Mouse (Mus musculus) left cerebral cortex, adult 18-20 months (tissue): ENCODE measurements at regions not wholly inside any gene's neighbourhood (a gene's known extent, or its start where the extent isn't known, plus 50 kb on each side); places are given as distances from the start of the nearest gene placed in this dataset.

Experiments used
- DNase-seq, 2 experiments: peaks; one replicate each; pipeline ENCODE4 v3.0.0; 2021 to 2022; ENCODE audit warnings: low spot score in 2 of 2, mixed read lengths in 1 of 2

- DNase-seq: no peak
These were observed 150.3 kb downstream of the Rnf152 start for GRCm38 (mm10) chr1:105206216-105206615.

GRCm38 (mm10) chr1:105199305-105199704 lies 157.2 kb downstream of the Rnf152 start:
- no peak for DNase-seq

- DNase-seq: no peak
These were observed 165.4 kb downstream of the Rnf152 start for GRCm38 (mm10) chr1:105191126-105191525.

- no peak for DNase-seq
These were observed 167.6 kb downstream of the Rnf152 start for GRCm38 (mm10) chr1:105188920-105189266.

GRCm38 (mm10) chr1:105188210-105188919 lies 168.1 kb downstream of the Rnf152 start:
- DNase-seq: no peak

GRCm38 (mm10) chr1:105184470-105184869 lies 172.0 kb downstream of the Rnf152 start:
- DNase-seq: no peak

GRCm38 (mm10) chr1:105179371-105179823 lies 177.1 kb downstream of the Rnf152 start:
- peak in 1 of 2 experiments; percentile 4 for DNase-seq

- DNase-seq: no peak
These were observed 177.7 kb downstream of the Rnf152 start for GRCm38 (mm10) chr1:105178773-105179172.

GRCm38 (mm10) chr1:105177938-105178337 lies 178.6 kb downstream of the Rnf152 start:
- no peak for DNase-seq

GRCm38 (mm10) chr1:105177015-105177762 lies 179.3 kb downstream of the Rnf152 start:
- DNase-seq: no peak

GRCm38 (mm10) chr1:105170979-105171378 lies 185.5 kb downstream of the Rnf152 start:
- DNase-seq: no peak

GRCm38 (mm10) chr1:105170114-105170506 lies 186.4 kb downstream of the Rnf152 start:
- DNase-seq: no peak

- DNase-seq: no peak
These were observed 186.9 kb downstream of the Rnf152 start for GRCm38 (mm10) chr1:105169455-105170113.

- no peak for DNase-seq
These were observed 187.7 kb downstream of the Rnf152 start for GRCm38 (mm10) chr1:105168808-105169207.

GRCm38 (mm10) chr1:105157459-105158124 lies 198.9 kb downstream of the Rnf152 start:
- DNase-seq: no peak

GRCm38 (mm10) chr1:105152175-105152828 lies 204.2 kb downstream of the Rnf152 start:
- no peak for DNase-seq

GRCm38 (mm10) chr1:105151466-105151846 lies 205.1 kb downstream of the Rnf152 start:
- DNase-seq: no peak

- no peak for DNase-seq
These were observed 205.7 kb downstream of the Rnf152 start for GRCm38 (mm10) chr1:105150624-105151465.

GRCm38 (mm10) chr1:105148792-105149191 lies 207.7 kb downstream of the Rnf152 start:
- no peak for DNase-seq

GRCm38 (mm10) chr1:105148048-105148447 lies 208.5 kb downstream of the Rnf152 start:
- DNase-seq: no peak
